ENCODE assay signal across 9 mouse cellular contexts in the genomic region with DNA sequence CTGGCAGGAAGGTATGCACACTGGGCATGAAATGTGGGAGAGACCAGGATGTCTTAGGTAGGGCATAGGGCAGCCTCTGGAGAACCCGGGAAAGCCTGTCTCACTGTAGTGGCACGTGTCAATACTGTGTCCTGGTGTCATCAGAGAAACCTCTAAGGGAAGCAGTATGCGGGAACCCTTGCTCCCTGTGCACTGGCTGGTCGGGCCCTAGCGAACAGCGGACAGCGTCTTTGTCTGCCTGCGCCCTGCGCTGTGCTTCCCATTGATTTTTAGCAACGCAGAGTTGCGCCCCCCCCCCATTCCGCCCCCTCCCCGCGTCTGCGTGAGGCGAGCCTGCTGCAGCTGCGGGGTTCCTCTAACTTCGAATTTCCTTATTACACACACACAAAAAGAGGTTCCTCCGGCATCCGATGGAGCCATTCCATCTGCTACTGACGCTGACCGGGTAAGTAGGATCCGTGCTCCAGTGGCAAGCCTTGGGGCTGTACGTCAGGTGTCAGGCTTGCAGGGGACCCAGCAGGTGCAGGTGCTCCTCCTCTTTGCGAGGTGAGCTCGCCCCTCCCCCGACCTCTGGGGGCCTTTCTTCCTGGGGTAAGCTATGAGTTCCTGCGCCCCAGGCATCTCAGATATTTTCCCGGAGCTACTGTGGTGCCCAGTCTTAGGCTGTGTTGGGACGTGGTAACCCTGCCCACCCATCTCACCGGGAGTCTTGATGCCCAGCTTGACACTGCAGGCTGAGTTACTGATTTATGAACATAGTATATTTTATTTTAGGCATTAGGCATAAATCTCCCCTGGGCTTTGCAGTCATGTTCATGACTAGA.
DNase-seq lines count a peak whose midpoint lies in the region; ATAC-seq and TF ChIP-seq lines count a peak whose summit lies in the region.
"Had no signal": no experiment of that assay in that cellular context is flagged by ENCODE, and none has a peak within 500 bp of the region (broad histone marks: within the 10 kb centered on the region; RNA-seq: fewer than 3 reads in every experiment).

No protein-coding gene starts in this region.

- TF ChIP-seq CTCF in small intestine, adult 2 months (IDR thresholded peaks at IDR 0.05; ENCODE audit: extremely low read depth, insufficient read length, insufficient replicate concordance, low read depth, low read length) = no peak

- no peak for DNase-seq in lung, adult 18-20 months
- DNase-seq in limb, embryonic 14.5 days (ENCODE audit: low spot score) = no peak
- no peak for DNase-seq in urinary bladder, postnatal 36 days (ENCODE audit: low spot score in 2 of 2)
- no peak for DNase-seq in adrenal gland, adult (ENCODE audit: inconsistent age in 2 of 2, low spot score in 1 of 2)
- DNase-seq in gastrocnemius, adult 8-10 months (ENCODE audit: low spot score in 2 of 2) = no peak

- no peak overlapping the region for H3K9ac ChIP-seq in lung, embryonic 16.5 days (ENCODE audit: low read length)
- peak overlapping the region; percentile 62 for H3K9ac ChIP-seq in forebrain, embryonic 13.5 days
- 0 out of 2 replicates have a peak overlapping the region, but pooled peaks have one; percentile 1 for H3K9ac ChIP-seq in limb, embryonic 14.5 days (ENCODE audit: low read depth, low read length, severe bottlenecking)

- no peaks in the 10 kb centered on the region for H3K9me3 ChIP-seq in lung, embryonic 16.5 days (ENCODE audit: control insufficient read depth, low read length)
- H3K9me3 ChIP-seq in forebrain, embryonic 13.5 days (replicated peaks) = no peaks in the 10 kb centered on the region
- H3K9me3 ChIP-seq in limb, embryonic 14.5 days (ENCODE audit: control insufficient read depth, low read length) = no peaks in the 10 kb centered on the region
- H3K9me3 ChIP-seq: G1E had no signal

- peaks cover 17% of the 10 kb centered on the region for H3K27me3 ChIP-seq in lung, embryonic 16.5 days (ENCODE audit: control insufficient read depth, insufficient read depth, low read depth, low read length)
- H3K27me3 ChIP-seq in forebrain, embryonic 13.5 days = peaks cover 55% of the 10 kb centered on the region
- H3K27me3 ChIP-seq in limb, embryonic 14.5 days (ENCODE audit: control insufficient read depth, insufficient read depth, low read length) = peaks cover 17% of the 10 kb centered on the region
- peaks cover 5% of the 10 kb centered on the region for H3K27me3 ChIP-seq in small intestine, adult 2 months (ENCODE audit: control insufficient read depth, insufficient read depth, low read length)

- no peak overlapping the region for H3K27ac ChIP-seq in lung, embryonic 16.5 days (ENCODE audit: low read length)
- H3K27ac ChIP-seq in forebrain, embryonic 13.5 days = no peak overlapping the region
- no peak overlapping the region for H3K27ac ChIP-seq in limb, embryonic 14.5 days (replicated peaks; ENCODE audit: low read depth, low read length)
- H3K27ac ChIP-seq in small intestine, adult 2 months (ENCODE audit: insufficient read depth, low read depth, low read length) = no peak overlapping the region

- H3K4me3 ChIP-seq in lung, embryonic 16.5 days (ENCODE audit: low read length) = no peak overlapping the region
- H3K4me3 ChIP-seq in forebrain, embryonic 13.5 days = peak overlapping the region; percentile 34
- peak overlapping the region; percentile 19; the same call in 1 of the 2 replicates for H3K4me3 ChIP-seq in limb, embryonic 14.5 days (replicated peaks; ENCODE audit: low read length)
- H3K4me3 ChIP-seq in small intestine, adult 2 months (ENCODE audit: low read depth, low read length) = peak overlapping the region; percentile 27

- no peaks in the 10 kb centered on the region for H3K4me1 ChIP-seq in lung, embryonic 16.5 days (replicated peaks; ENCODE audit: control insufficient read depth, insufficient read depth, low read length)
- H3K4me1 ChIP-seq in forebrain, embryonic 13.5 days = peaks cover 34% of the 10 kb centered on the region
- H3K4me1 ChIP-seq in limb, embryonic 14.5 days (ENCODE audit: control insufficient read depth, insufficient read depth, low read length) = peaks cover 5% of the 10 kb centered on the region; the same call in 1 of the 2 replicates
- no peaks in the 10 kb centered on the region for H3K4me1 ChIP-seq in small intestine, adult 2 months (ENCODE audit: control insufficient read depth, insufficient read depth, insufficient read length, low read length)

- peak overlapping the region; percentile 10 for H3K4me2 ChIP-seq in lung, embryonic 16.5 days (ENCODE audit: low read depth, low read length)
- H3K4me2 ChIP-seq in forebrain, embryonic 13.5 days = peak overlapping the region; percentile 63
- no peak overlapping the region; the same call in 1 of the 2 replicates for H3K4me2 ChIP-seq in limb, embryonic 14.5 days (replicated peaks; ENCODE audit: low read depth, low read length, severe bottlenecking)

- no peaks in the 10 kb centered on the region for H3K36me3 ChIP-seq in lung, embryonic 16.5 days (ENCODE audit: control insufficient read depth, insufficient read depth, low read length)
- no peaks in the 10 kb centered on the region for H3K36me3 ChIP-seq in forebrain, embryonic 13.5 days (ENCODE audit: poor library complexity, severe bottlenecking)
- H3K36me3 ChIP-seq in limb, embryonic 14.5 days (ENCODE audit: control insufficient read depth, insufficient read depth, low read length) = no peaks in the 10 kb centered on the region
- H3K36me3 ChIP-seq in small intestine, adult 2 months (ENCODE audit: control insufficient read depth, insufficient read depth, low read length) = no peaks in the 10 kb centered on the region
- H3K36me3 ChIP-seq: G1E had no signal

- 6% methylated on average over 29 of the region's 31 CpGs for WGBS in lung, embryonic 16.5 days
- 3% methylated on average over 31 of the region's 31 CpGs for WGBS in forebrain, embryonic 13.5 days
- 7% methylated on average over 24 of the region's 31 CpGs for WGBS in limb, embryonic 14.5 days
- WGBS in small intestine, adult 2 months = 4% methylated on average over 31 of the region's 31 CpGs

- no peak for TF ChIP-seq POLR2A in limb, embryonic 14.5 days (IDR thresholded peaks at IDR 0.05; ENCODE audit: borderline replicate concordance, extremely low read depth, insufficient read depth, insufficient read length)
- TF ChIP-seq POLR2A in small intestine, adult 2 months (IDR thresholded peaks at IDR 0.05; ENCODE audit: low read depth, low read length) = no peak

- ATAC-seq in lung, embryonic 16.5 days (ENCODE audit: low read depth) = no peak
- peak; percentile 48 for ATAC-seq in forebrain, embryonic 13.5 days
- ATAC-seq in limb, embryonic 14.5 days (ENCODE audit: low FRiP score, low read depth) = no peak
